Mouse (Mus musculus): ENCODE measurements around the gene Pnma1. TPM values are rescaled to one million over a fixed set of nuclear protein-coding genes. Genes with fewer than 3 reads are reported as not detected.

Gene Pnma1
- polyA plus RNA-seq, 1 experiment from 2014 or later = 3.7 TPM

GRCm38 (mm10) chr12:84148622-84149012, 328 bp upstream of the Pnma1 start:
- peaks cover 20% of the 10 kb centered on the region; the same call in 1 of the 2 replicates for H3K36me3 ChIP-seq
- ATAC-seq (ENCODE audit: low FRiP score, low read depth) = peak; percentile 42; the same call in 1 of the 2 replicates
- no peaks in the 10 kb centered on the region for H3K27me3 ChIP-seq
- H3K27ac ChIP-seq (replicated peaks) = peak overlapping the region; percentile 74
- peaks cover 32% of the 10 kb centered on the region for H3K4me1 ChIP-seq
- peak overlapping the region; percentile 64 for H3K4me2 ChIP-seq (replicated peaks)
- H3K9ac ChIP-seq (replicated peaks) = peak overlapping the region; percentile 63; the same call in 1 of the 2 replicates
- H3K9me3 ChIP-seq = no peaks in the 10 kb centered on the region
- WGBS = 7% methylated on average over 10 of the region's 10 CpGs
- H3K4me3 ChIP-seq = peak overlapping the region; percentile 51

GRCm38 (mm10) chr12:84142281-84143050, 5.8 kb downstream of the Pnma1 start:
- Histone ChIP-seq H3K9me3 (no peaks in the 10 kb centered on the region), H3K4me2 (replicated peaks) (no peak overlapping the region), H3K36me3 (peaks cover 16% of the 10 kb centered on the region), H3K27ac (replicated peaks) (no peak overlapping the region), H3K4me1 (0 out of 2 replicates have a peak, but pooled peaks cover 11% of the 10 kb centered on the region), H3K4me3 (no peak overlapping the region), H3K9ac (replicated peaks) (no peak overlapping the region), H3K27me3 (no peaks in the 10 kb centered on the region)
- ATAC-seq (ENCODE audit: low FRiP score, low read depth) = no peak
- WGBS = 63% methylated on average over 14 of the region's 14 CpGs

- Histone ChIP-seq H3K9me3 (no peaks in the 10 kb centered on the region), H3K9ac (replicated peaks) (no peak overlapping the region), H3K4me1 (no peaks in the 10 kb centered on the region), H3K36me3 (peaks cover 23% of the 10 kb centered on the region), H3K4me2 (replicated peaks) (no peak overlapping the region), H3K27ac (replicated peaks) (no peak overlapping the region), H3K27me3 (no peaks in the 10 kb centered on the region), H3K4me3 (no peak overlapping the region)
- no peak for ATAC-seq (ENCODE audit: low FRiP score, low read depth)
- 87% methylated on average over 4 of the region's 4 CpGs for WGBS
These were observed 7.0 kb downstream of the Pnma1 start for GRCm38 (mm10) chr12:84141271-84141670.

GRCm38 (mm10) chr12:84140135-84140534, 8.2 kb downstream of the Pnma1 start:
- no peak overlapping the region for H3K9ac ChIP-seq (replicated peaks)
- H3K36me3 ChIP-seq = peaks cover 32% of the 10 kb centered on the region
- H3K27me3 ChIP-seq = no peaks in the 10 kb centered on the region
- no peaks in the 10 kb centered on the region for H3K4me1 ChIP-seq
- WGBS = 66% methylated on average over 4 of the region's 4 CpGs
- ATAC-seq (ENCODE audit: low FRiP score, low read depth) = no peak
- H3K27ac ChIP-seq (replicated peaks) = no peak overlapping the region
- no peaks in the 10 kb centered on the region for H3K9me3 ChIP-seq
- H3K4me3 ChIP-seq = no peak overlapping the region
- H3K4me2 ChIP-seq (replicated peaks) = no peak overlapping the region

- no peaks in the 10 kb centered on the region for H3K9me3 ChIP-seq
- peaks cover 35% of the 10 kb centered on the region for H3K36me3 ChIP-seq
- H3K27ac ChIP-seq (replicated peaks) = no peak overlapping the region
- H3K27me3 ChIP-seq = no peaks in the 10 kb centered on the region
- ATAC-seq (ENCODE audit: low FRiP score, low read depth) = no peak
- H3K4me3 ChIP-seq = no peak overlapping the region
- H3K4me2 ChIP-seq (replicated peaks) = no peak overlapping the region
- H3K9ac ChIP-seq (replicated peaks) = no peak overlapping the region
- no peaks in the 10 kb centered on the region for H3K4me1 ChIP-seq
- 90% methylated on average over 7 of the region's 7 CpGs for WGBS
These were observed 11.2 kb downstream of the Pnma1 start for GRCm38 (mm10) chr12:84137131-84137530.

- ATAC-seq (ENCODE audit: low FRiP score, low read depth) = no peak
- H3K27ac ChIP-seq (replicated peaks) = no peak overlapping the region
- H3K9me3 ChIP-seq = no peaks in the 10 kb centered on the region
- H3K27me3 ChIP-seq = no peaks in the 10 kb centered on the region
- 70% methylated on average over 3 of the region's 3 CpGs for WGBS
- no peaks in the 10 kb centered on the region for H3K4me1 ChIP-seq
- H3K36me3 ChIP-seq = peaks cover 52% of the 10 kb centered on the region
- H3K9ac ChIP-seq (replicated peaks) = no peak overlapping the region
- H3K4me3 ChIP-seq = no peak overlapping the region
- no peak overlapping the region for H3K4me2 ChIP-seq (replicated peaks)
These were observed 16.0 kb downstream of the Pnma1 start for GRCm38 (mm10) chr12:84132265-84132664.

GRCm38 (mm10) chr12:84129931-84130330, 18.4 kb downstream of the Pnma1 start:
- WGBS = 90% methylated on average over 7 of the region's 8 CpGs
- Histone ChIP-seq H3K27ac (replicated peaks) (no peak overlapping the region), H3K4me1 (no peaks in the 10 kb centered on the region), H3K4me3 (no peak overlapping the region), H3K27me3 (no peaks in the 10 kb centered on the region), H3K9ac (replicated peaks) (no peak overlapping the region), H3K9me3 (no peaks in the 10 kb centered on the region), H3K4me2 (replicated peaks) (no peak overlapping the region), H3K36me3 (peaks cover 42% of the 10 kb centered on the region)
- ATAC-seq (ENCODE audit: low FRiP score, low read depth) = no peak

- Histone ChIP-seq H3K36me3 (peaks cover 42% of the 10 kb centered on the region), H3K4me3 (no peak overlapping the region), H3K9me3 (no peaks in the 10 kb centered on the region), H3K9ac (replicated peaks) (no peak overlapping the region), H3K4me2 (replicated peaks) (no peak overlapping the region), H3K27ac (replicated peaks) (no peak overlapping the region), H3K4me1 (no peaks in the 10 kb centered on the region), H3K27me3 (no peaks in the 10 kb centered on the region)
- 93% methylated on average over 6 of the region's 6 CpGs for WGBS
- ATAC-seq (ENCODE audit: low FRiP score, low read depth) = no peak
These were observed 19.7 kb downstream of the Pnma1 start for GRCm38 (mm10) chr12:84128576-84128975.

- ATAC-seq (ENCODE audit: low FRiP score, low read depth) = no peak
- H3K4me2 ChIP-seq (replicated peaks) = no peak overlapping the region
These were observed 21.4 kb downstream of the Pnma1 start for GRCm38 (mm10) chr12:84126899-84127298.

GRCm38 (mm10) chr12:84125892-84126291, 22.4 kb downstream of the Pnma1 start:
- Histone ChIP-seq H3K27ac (replicated peaks) (no peak overlapping the region), H3K36me3 (peaks cover 30% of the 10 kb centered on the region), H3K27me3 (no peaks in the 10 kb centered on the region), H3K4me1 (no peaks in the 10 kb centered on the region), H3K9me3 (no peaks in the 10 kb centered on the region), H3K4me2 (replicated peaks) (no peak overlapping the region), H3K9ac (replicated peaks) (no peak overlapping the region), H3K4me3 (no peak overlapping the region)
- WGBS = 88% methylated on average over 12 of the region's 12 CpGs
- no peak for ATAC-seq (ENCODE audit: low FRiP score, low read depth)

More at GRCm38 (mm10) chr12:84126899-84127298, 21.4 kb downstream of the Pnma1 start:
- 88% methylated on average over 2 of the region's 2 CpGs for WGBS
- H3K9ac ChIP-seq (replicated peaks) = no peak overlapping the region
- H3K36me3 ChIP-seq = peaks cover 37% of the 10 kb centered on the region
- H3K9me3 ChIP-seq = no peaks in the 10 kb centered on the region
- H3K27me3 ChIP-seq = no peaks in the 10 kb centered on the region
- no peaks in the 10 kb centered on the region for H3K4me1 ChIP-seq
- H3K4me3 ChIP-seq = no peak overlapping the region
- H3K27ac ChIP-seq (replicated peaks) = no peak overlapping the region

GRCm38 (mm10) chr12:84119584-84119983, 28.7 kb downstream of the Pnma1 start:
- 95% methylated on average over 5 of the region's 5 CpGs for WGBS
- H3K4me1 ChIP-seq = peaks cover 8% of the 10 kb centered on the region
- no peak overlapping the region for H3K4me2 ChIP-seq (replicated peaks)
- H3K36me3 ChIP-seq = no peaks in the 10 kb centered on the region
- no peak overlapping the region for H3K9ac ChIP-seq (replicated peaks)
- no peak for ATAC-seq (ENCODE audit: low FRiP score, low read depth)
- no peaks in the 10 kb centered on the region for H3K9me3 ChIP-seq
- H3K27me3 ChIP-seq = no peaks in the 10 kb centered on the region
- H3K27ac ChIP-seq (replicated peaks) = no peak overlapping the region
- H3K4me3 ChIP-seq = no peak overlapping the region

- Histone ChIP-seq H3K27me3 (no peaks in the 10 kb centered on the region), H3K27ac (replicated peaks) (peak within 1 kb of the TSS; percentile 78), H3K4me2 (replicated peaks) (peak within 1 kb of the TSS; percentile 66), H3K9ac (replicated peaks) (peak within 1 kb of the TSS; percentile 80), H3K9me3 (no peaks in the 10 kb centered on the region), H3K4me3 (peak within 1 kb of the TSS; percentile 86), H3K4me1 (peaks cover 9% of the 10 kb centered on the region), H3K36me3 (no peaks in the 10 kb centered on the region)
- WGBS = 3% methylated on average over 32 of the region's 35 CpGs
- peak; percentile 96 for ATAC-seq (ENCODE audit: low FRiP score, low read depth)
These were observed 33.9 kb downstream of the Pnma1 start, which contains the start of gene Dnal1 for GRCm38 (mm10) chr12:84114153-84114994. Dnal1 (plus strand) TSS chr12:84114366.

Data from midbrain, embryonic 12.5 days (tissue).